Mouse (Mus musculus) CH12.LX (cell line): ENCODE results near the gene Ctnna2. TPM values are rescaled to one million over a fixed set of nuclear protein-coding genes. Genes with fewer than 3 reads are reported as not detected.

Experiments used
- DNase-seq: peaks from one replicate; pipeline ENCODE4 v3.0.0-alpha.2; 2013; ENCODE audit errors: extremely low read depth
- H3K27ac ChIP-seq: 2 replicates; pipeline ENCODE4 v1.5.1; 2012; ENCODE audit warnings: low read depth, mild to moderate bottlenecking, control low read depth, moderate library complexity; ENCODE audit not compliant: insufficient read depth
- H3K27me3 ChIP-seq: replicated peaks from 2 replicates; pipeline ENCODE3; 2012; ENCODE audit warnings: inconsistent platforms
- H3K36me3 ChIP-seq, 2 experiments: replicated peaks in 1 of 2; 2 replicates each; pipeline versions ENCODE3 to v1.6.1; 2012; ENCODE audit warnings: inconsistent platforms in 1 of 2, low read length in 1 of 2, mild to moderate bottlenecking in 1 of 2, mixed read lengths in 1 of 2, moderate library complexity in 1 of 2; ENCODE audit not compliant: control insufficient read depth in 1 of 2, insufficient read depth in 1 of 2
- H3K4me1 ChIP-seq, 2 experiments: 2 replicates each; pipeline ENCODE4 v1.6.1; 2012; ENCODE audit warnings: inconsistent platforms in 1 of 2, moderate library complexity in 1 of 2; ENCODE audit not compliant: insufficient read depth in 2 of 2, control insufficient read depth in 1 of 2
- H3K4me2 ChIP-seq: 2 replicates; pipeline ENCODE4 v1.6.1; 2012; ENCODE audit warnings: low read depth, mild to moderate bottlenecking, control low read depth; ENCODE audit not compliant: poor library complexity, insufficient read depth, severe bottlenecking
- H3K4me3 ChIP-seq, 3 experiments: fragments of 150-350 bp in 1 of 3; sonication (generic) in 1 of 3; replicated peaks in 1 of 3; 2 replicates each; pipeline versions ENCODE3 to v1.5.1; 2011 to 2012; ENCODE audit warnings: low read depth in 2 of 3, low read length in 2 of 3, mild to moderate bottlenecking in 2 of 3, moderate library complexity in 2 of 3, control low read depth in 1 of 3, improper control_type of control experiment in 1 of 3, inconsistent platforms in 1 of 3, mixed read lengths in 1 of 3; ENCODE audit not compliant: poor library complexity in 1 of 3
- H3K79me2 ChIP-seq: replicated peaks from 2 replicates; pipeline ENCODE4 v1.6.1; 2012; ENCODE audit warnings: mild to moderate bottlenecking, moderate library complexity; ENCODE audit not compliant: control insufficient read depth, poor library complexity, insufficient read depth, severe bottlenecking; ENCODE audit errors: extremely low read depth
- H3K9ac ChIP-seq: 2 replicates; pipeline ENCODE4 v1.6.1; 2012; ENCODE audit warnings: low read depth, mild to moderate bottlenecking, control low read depth, moderate library complexity; ENCODE audit not compliant: insufficient read depth
- H3K9me3 ChIP-seq: replicated peaks from 2 replicates; pipeline ENCODE3; 2012; ENCODE audit warnings: low read length, inconsistent platforms, mixed read lengths
- CHD1 ChIP-seq: IDR thresholded peaks from 2 replicates; pipeline ENCODE4 v1.6.1; 2012; ENCODE audit warnings: low read depth, low read length, improper control_type of control experiment, inconsistent platforms
- CTCF ChIP-seq, 2 experiments: IDR thresholded peaks in 1 of 2; conservative IDR thresholded peaks in 1 of 2; 2 replicates each; pipeline ENCODE4 v1.5.1; 2011 to 2012; ENCODE audit warnings: low read depth in 2 of 2, low read length in 2 of 2, improper control_type of control experiment in 1 of 2, inconsistent platforms in 1 of 2, mild to moderate bottlenecking in 1 of 2, moderate library complexity in 1 of 2
- E2F4 ChIP-seq: IDR thresholded peaks from 2 replicates; pipeline ENCODE4 v1.6.1; 2011; ENCODE audit warnings: low read depth, low read length, improper control_type of control experiment; ENCODE audit not compliant: insufficient replicate concordance
- ELF1 ChIP-seq: IDR thresholded peaks from 2 replicates; pipeline ENCODE4 v1.6.1; 2014; ENCODE audit warnings: low read depth, mild to moderate bottlenecking, inconsistent platforms, low read length, improper control_type of control experiment
- ETS1 ChIP-seq: conservative IDR thresholded peaks from 2 replicates; pipeline ENCODE4 v1.6.1; 2012; ENCODE audit warnings: low read depth, mild to moderate bottlenecking, inconsistent platforms, low read length, improper control_type of control experiment, moderate library complexity
- JUN ChIP-seq: IDR thresholded peaks from 2 replicates; pipeline ENCODE4 v1.6.1; 2011; ENCODE audit warnings: low read depth, mild to moderate bottlenecking, low read length, improper control_type of control experiment, moderate library complexity; ENCODE audit not compliant: insufficient read depth
- KAT2A ChIP-seq: IDR thresholded peaks from 2 replicates; pipeline ENCODE4 v1.6.1; 2012; ENCODE audit warnings: low read length, improper control_type of control experiment, inconsistent platforms; ENCODE audit not compliant: insufficient replicate concordance
- MAFK ChIP-seq: IDR thresholded peaks from 2 replicates; pipeline ENCODE4 v1.6.1; 2011; ENCODE audit warnings: low read length, improper control_type of control experiment; ENCODE audit not compliant: insufficient replicate concordance
- MAX ChIP-seq: IDR thresholded peaks from 2 replicates; pipeline ENCODE4 v1.6.1; 2011; ENCODE audit warnings: low read length, improper control_type of control experiment
- MEF2A ChIP-seq: IDR thresholded peaks from 2 replicates; pipeline ENCODE4 v1.6.1; 2014; ENCODE audit warnings: low read depth, mild to moderate bottlenecking, inconsistent platforms, low read length, improper control_type of control experiment, borderline replicate concordance
- MXI1 ChIP-seq: IDR thresholded peaks from 2 replicates; pipeline ENCODE4 v1.6.1; 2011; ENCODE audit warnings: mild to moderate bottlenecking, low read depth, low read length, improper control_type of control experiment
- PAX5 ChIP-seq: IDR thresholded peaks from 2 replicates; pipeline ENCODE4 v1.6.1; 2012; ENCODE audit warnings: low read length, inconsistent platforms, mixed read lengths
- POLR2A ChIP-seq: IDR thresholded peaks from 2 replicates; pipeline ENCODE4 v1.6.1; 2011; ENCODE audit warnings: low read depth, mild to moderate bottlenecking, improper control_type of control experiment, low read length
- RAD21 ChIP-seq: IDR thresholded peaks from 2 replicates; pipeline ENCODE4 v1.6.1; 2011; ENCODE audit warnings: low read depth, mild to moderate bottlenecking, low read length, improper control_type of control experiment, moderate library complexity
- RCOR1 ChIP-seq: conservative IDR thresholded peaks from 2 replicates; pipeline ENCODE4 v1.6.1; 2012; ENCODE audit warnings: low read depth, mild to moderate bottlenecking, inconsistent platforms, low read length, improper control_type of control experiment
- UBTF ChIP-seq: IDR thresholded peaks from 2 replicates; pipeline ENCODE4 v1.6.1; 2012; ENCODE audit warnings: low read depth, mild to moderate bottlenecking, inconsistent platforms, low read length, improper control_type of control experiment, moderate library complexity
- USF1 ChIP-seq: IDR thresholded peaks from 2 replicates; pipeline ENCODE4 v1.6.1; 2014; ENCODE audit warnings: low read depth, mild to moderate bottlenecking, inconsistent platforms, low read length, improper control_type of control experiment
- USF2 ChIP-seq: conservative IDR thresholded peaks from 2 replicates; pipeline ENCODE4 v1.6.1; 2011; ENCODE audit warnings: low read depth, low read length, improper control_type of control experiment
- ZC3H11A ChIP-seq: IDR thresholded peaks from 2 replicates; pipeline ENCODE4 v1.6.1; 2012; ENCODE audit warnings: low read depth, mild to moderate bottlenecking, inconsistent platforms, low read length, improper control_type of control experiment
- ZKSCAN1 ChIP-seq: IDR thresholded peaks from 2 replicates; pipeline ENCODE4 v1.6.1; 2012; ENCODE audit warnings: low read depth, inconsistent platforms, low read length, improper control_type of control experiment, borderline replicate concordance
- ZMIZ1 ChIP-seq: IDR thresholded peaks from 2 replicates; pipeline ENCODE4 v1.6.1; 2012; ENCODE audit warnings: low read depth, mild to moderate bottlenecking, inconsistent platforms, low read length, improper control_type of control experiment
- dilution Hi-C: fragments of 300-500 bp; cut with MboI; formaldehyde crosslinking; loops from 2 replicates; pipeline ENCODE4 v1.14.3; 2020; ENCODE audit warnings: low sequenced_read_pairs; ENCODE audit not compliant: extremely low pct_unique_long_range_greater_than_20kb, extremely low pct_ligation_motif_present
- in situ Hi-C: fragments of 300-500 bp; cut with MboI; formaldehyde crosslinking; loops from 3 replicates; pipeline ENCODE4 v1.14.3; 2019; ENCODE audit warnings: low sequenced_read_pairs, low pct_ligation_motif_present, low pct_unique_long_range_greater_than_20kb, mixed read lengths
- polyA plus RNA-seq: library from polyadenylated mRNA; unstranded; fragments of >175 nt; gene quantifications from 2 replicates; pipeline ENCODE4 v1.2.1, GENCODE M21; 2012; ENCODE audit warnings: low read depth; ENCODE audit not compliant: insufficient read length
- total RNA-seq, 2 experiments: library from RNA; depleted of rRNA; stranded (reverse); fragments of 300-350 nt in 1 of 2; fragments of >200 nt in 1 of 2; gene quantifications; 2 replicates each; pipeline ENCODE4 v1.2.3; 2012 to 2014

The Ctnna2 gene
- total and polyA plus RNA-seq, 3 experiments: not detected

DNA sequence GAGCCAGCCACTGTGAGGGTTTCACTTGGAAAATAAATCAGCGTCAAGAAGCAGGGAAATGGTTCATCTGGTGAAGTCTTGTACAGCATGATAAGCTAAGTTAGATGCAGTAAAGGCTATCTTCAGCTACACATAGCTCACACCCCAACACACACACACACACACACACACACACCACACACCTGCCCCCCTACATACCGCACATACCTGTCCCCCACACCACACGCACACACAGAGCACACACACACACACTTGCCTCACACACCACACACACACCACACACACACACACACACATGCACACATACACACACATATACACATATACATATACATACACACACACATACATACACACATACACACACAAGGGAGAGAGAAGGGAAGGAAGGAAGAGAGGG, 142.0 kb downstream of the Ctnna2 start:
- peaks cover 30% of the 10 kb centered on the region for H3K9me3 ChIP-seq
- TF ChIP-seq PAX5: no peak
- TF ChIP-seq USF2: no peak
- no peak for TF ChIP-seq ZKSCAN1
- TF ChIP-seq ETS1: no peak
- in situ Hi-C loops: no loop called here
- H3K27ac ChIP-seq: no peak overlapping the region
- no peak overlapping the region for H3K9ac ChIP-seq
- DNase-seq: no peak
- no peaks in the 10 kb centered on the region for H3K4me1 ChIP-seq
- no peaks in the 10 kb centered on the region for H3K79me2 ChIP-seq
- H3K4me2 ChIP-seq: no peak overlapping the region
- H3K36me3 ChIP-seq: no peaks in the 10 kb centered on the region
- H3K27me3 ChIP-seq: no peaks in the 10 kb centered on the region
- dilution Hi-C loops: no loop called here
- H3K4me3 ChIP-seq: no peak overlapping the region

DNA sequence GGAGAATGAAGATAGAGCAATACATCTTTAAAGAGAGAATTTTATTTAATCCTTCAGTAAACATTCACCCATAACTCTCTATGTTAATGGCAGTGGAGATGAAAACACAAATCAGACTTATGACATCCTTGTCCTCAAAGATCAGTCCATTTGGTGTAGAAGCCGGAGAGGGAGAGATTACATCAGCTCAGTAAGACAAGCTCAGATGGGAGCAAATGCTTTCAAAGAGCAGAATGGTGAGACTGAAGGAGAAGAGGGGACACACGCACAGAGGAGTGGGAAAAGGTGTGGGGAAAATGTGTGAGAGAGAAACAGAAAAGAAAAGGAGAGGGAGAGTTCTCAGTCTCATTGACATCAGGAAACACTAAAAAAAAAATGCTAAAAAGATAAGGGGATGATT, 144.8 kb downstream of the Ctnna2 start:
- in situ Hi-C loops: no loop called here

GRCm38 (mm10) chr6:77827526-77827925, 152.0 kb downstream of the Ctnna2 start:
- Histone ChIP-seq H3K4me3 (no peak overlapping the region), H3K27me3 (no peaks in the 10 kb centered on the region), H3K9me3 (peaks cover 31% of the 10 kb centered on the region), H3K27ac (no peak overlapping the region), H3K36me3 (no peaks in the 10 kb centered on the region), H3K9ac (no peak overlapping the region), H3K4me2 (no peak overlapping the region), H3K79me2 (no peaks in the 10 kb centered on the region), H3K4me1 (no peaks in the 10 kb centered on the region)
- in situ Hi-C loops: no loop called here
- dilution Hi-C loops: no loop called here
- TF ChIP-seq RAD21: no peak
- DNase-seq: no peak

More for the DNA sequence above, 144.8 kb downstream of the Ctnna2 start:
- H3K4me2 ChIP-seq: no peak overlapping the region
- peaks cover 41% of the 10 kb centered on the region for H3K9me3 ChIP-seq
- no peaks in the 10 kb centered on the region for H3K79me2 ChIP-seq
- H3K36me3 ChIP-seq: no peaks in the 10 kb centered on the region
- no peak for DNase-seq
- no peak overlapping the region for H3K9ac ChIP-seq
- H3K4me1 ChIP-seq: no peaks in the 10 kb centered on the region
- TF ChIP-seq RAD21 (no peak), ETS1 (no peak), ZMIZ1 (no peak), E2F4 (no peak), RCOR1 (no peak), ELF1 (no peak), JUN (no peak), POLR2A (no peak), CTCF (conservative IDR thresholded peaks at IDR 0.05 in 1 of 2, IDR thresholded peaks at IDR 0.05 in 1 of 2; ENCODE audit: low read depth in 2 of 2, low read length in 2 of 2) (no peak), KAT2A (no peak), ZKSCAN1 (no peak), UBTF (no peak), ZC3H11A (no peak), MAX (no peak), CHD1 (no peak), MXI1 (no peak), MEF2A (no peak), USF1 (no peak), MAFK (no peak)
- H3K4me3 ChIP-seq: no peak overlapping the region
- H3K27me3 ChIP-seq: no peaks in the 10 kb centered on the region
- H3K27ac ChIP-seq: no peak overlapping the region
- dilution Hi-C loops: no loop called here
